Mouse (Mus musculus) neutrophil, adult 5-6 weeks (primary cell): ENCODE results near the gene Olfr6. TPM values are rescaled to one million over a fixed set of nuclear protein-coding genes. Genes with fewer than 3 reads are reported as not detected.
"Not testable (repeated sequence)": the region's sequence is repeated elsewhere in the genome, so short reads cannot be mapped to it uniquely, and the experiment has no call there.

ENCODE experiments used
- ATAC-seq: fragments of 151-379, 151-347 bp; 2 replicates; pipeline ENCODE4 v1.8.0; 2017; ENCODE audit warnings: mild to moderate bottlenecking, moderate TSS enrichment; ENCODE audit not compliant: insufficient number of reproducible peaks, poor library complexity, low FRiP score, severe bottlenecking; ENCODE audit errors: extremely low read depth
- total RNA-seq: library from RNA; stranded (forward); fragments of 200-1000 nt; gene quantifications from 2 replicates; pipeline ENCODE4 v1.2.3, GENCODE M21; 2017

Olfr6 gene
- under 0.01 and 0.12 TPM in 2 replicates for total RNA-seq

DNA sequence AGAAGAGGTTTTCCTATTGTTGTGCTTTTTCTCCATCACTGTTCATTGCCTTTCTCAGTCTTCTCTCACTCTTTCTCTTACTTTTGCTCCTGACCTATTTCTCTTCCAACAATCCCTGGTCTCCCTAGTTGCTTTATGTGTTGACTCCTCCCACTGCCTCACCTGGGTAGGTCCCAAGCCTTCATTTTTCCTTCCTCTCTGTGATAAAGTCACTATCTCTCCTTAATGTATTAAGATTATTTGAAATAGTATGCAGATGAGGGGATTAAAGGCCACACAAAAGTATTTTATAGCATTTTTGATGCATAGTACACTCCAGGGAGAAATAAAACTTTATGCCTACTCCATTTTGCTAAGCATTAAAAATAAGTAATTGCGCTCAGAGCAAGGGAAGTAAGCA, at the start of gene Olfr6:
Gene Olfr6 (minus strand): TSS at position 101 of the 400 bp plus-strand sequence.
- no peak for ATAC-seq

DNA sequence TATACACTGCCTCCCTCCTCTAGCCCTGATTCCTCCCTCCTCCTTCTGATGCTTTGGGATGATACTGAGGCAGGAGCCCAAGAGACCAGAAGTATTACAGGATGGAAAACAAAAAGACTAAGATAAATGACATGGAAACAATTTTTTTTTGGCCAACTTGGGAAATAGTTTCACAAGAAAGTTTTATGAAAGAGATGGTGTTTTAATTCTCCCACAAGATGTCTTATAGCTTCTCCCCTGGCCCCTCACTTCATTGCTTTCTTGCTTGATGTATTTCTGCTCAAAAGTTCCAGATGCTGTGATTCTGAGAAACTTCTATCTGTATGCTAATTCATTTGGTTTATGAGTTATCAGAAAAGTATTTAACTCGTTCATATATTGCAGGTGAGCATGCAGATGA, 42.2 kb upstream of the Olfr6 start, which contains the start of gene Olfr2:
Gene Olfr2 (minus strand): TSS at position 101 of the 400 bp plus-strand sequence.
- no peak for ATAC-seq

DNA sequence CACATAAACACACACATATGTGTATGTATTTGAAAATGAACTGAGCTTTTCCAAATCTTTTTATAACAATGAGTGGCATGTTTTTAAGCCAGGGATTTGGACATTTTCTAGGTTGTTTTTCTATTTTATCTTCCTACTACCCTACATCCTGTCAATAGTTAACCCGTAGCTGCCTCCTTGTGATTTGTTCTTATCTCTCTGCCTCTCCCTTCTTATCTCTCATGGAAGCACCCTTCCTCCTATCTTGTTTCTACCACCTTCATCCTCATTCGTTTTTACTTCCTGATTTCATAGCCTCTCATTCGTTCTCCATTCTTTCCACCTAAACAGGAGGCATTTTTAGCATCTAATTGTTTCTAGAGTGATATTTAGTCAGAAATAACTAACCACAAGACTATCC, 40.4 kb upstream of the Olfr6 start:
- ATAC-seq = no peak

DNA sequence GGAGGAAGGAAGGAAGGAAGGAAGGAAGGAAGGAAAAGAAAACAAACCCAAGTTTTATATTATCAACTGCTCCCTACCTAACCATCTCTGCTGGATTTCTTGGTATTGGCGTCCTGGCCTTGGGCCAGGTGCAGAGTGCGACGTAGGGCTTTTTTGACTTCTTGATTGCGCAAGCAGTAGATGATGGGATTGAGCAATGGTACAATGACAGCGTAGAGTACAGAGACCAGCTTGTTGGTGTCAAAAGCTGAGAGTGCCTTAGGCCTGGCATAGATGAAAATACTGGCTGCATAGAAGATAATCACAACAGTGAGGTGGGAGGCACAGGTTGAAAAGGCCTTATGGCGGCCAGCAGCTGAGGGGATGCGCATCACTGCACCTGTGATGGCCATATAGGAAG, 37.1 kb upstream of the Olfr6 start:
- no peak for ATAC-seq

DNA sequence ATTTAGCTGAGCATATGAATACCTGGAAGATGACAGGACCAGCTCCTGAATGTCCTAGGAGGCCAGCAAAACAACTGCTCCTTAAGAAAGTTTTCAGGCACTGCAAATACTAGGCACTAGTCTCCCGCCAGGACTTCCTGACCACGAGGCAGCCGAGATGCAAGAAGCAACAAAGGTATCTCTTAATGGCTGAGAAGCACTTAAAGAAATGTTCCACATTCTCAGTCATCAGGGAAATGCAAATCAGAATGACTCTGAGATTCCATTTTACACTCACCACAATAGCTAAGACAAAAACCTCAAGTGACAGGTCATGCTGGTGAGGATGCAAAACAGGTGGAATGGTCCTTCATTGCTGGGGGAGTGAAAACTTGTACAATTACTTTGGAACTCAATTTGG, 21.5 kb upstream of the Olfr6 start:
- ATAC-seq = no peak

DNA sequence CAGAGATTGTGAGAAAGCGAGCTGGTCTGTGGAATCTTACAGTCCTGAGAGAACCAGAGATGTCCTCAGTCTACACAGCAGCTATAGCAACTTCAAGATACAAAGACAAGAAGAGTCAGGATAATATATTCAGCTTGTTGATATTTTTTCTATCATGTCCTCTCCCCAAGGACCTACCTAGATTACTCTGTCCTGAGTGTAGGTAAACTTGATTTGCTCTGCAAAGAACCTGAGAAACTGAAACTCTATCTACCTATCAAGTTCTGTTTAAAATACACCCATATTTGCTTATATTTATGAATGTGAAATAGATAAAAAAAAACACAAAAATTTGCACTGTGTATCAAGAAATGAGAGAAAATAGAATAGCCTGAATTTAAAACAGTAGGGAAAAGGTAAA, 11.6 kb upstream of the Olfr6 start, which contains the start of gene Olfr711:
Gene Olfr711 (minus strand): TSS at position 101 of the 400 bp plus-strand sequence.
- ATAC-seq = no peak

DNA sequence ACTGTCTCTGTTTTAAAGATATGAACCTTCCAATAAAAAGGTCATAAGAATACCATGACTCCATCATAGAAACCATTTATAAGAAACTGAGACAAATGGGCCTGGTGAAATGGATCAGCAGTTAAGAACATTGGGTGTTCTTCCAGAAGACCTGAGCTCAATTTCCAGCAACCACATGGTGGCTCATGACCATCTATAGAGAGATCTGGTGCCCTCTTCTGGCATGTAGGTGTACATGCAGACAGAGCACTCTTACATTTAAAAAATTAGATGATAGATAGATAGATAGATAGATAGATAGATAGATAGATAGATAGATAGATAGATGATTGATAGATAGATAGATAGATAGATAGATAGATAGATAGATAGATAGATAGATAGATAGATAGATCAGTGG, 3.8 kb upstream of the Olfr6 start:
- not testable (repeated sequence) for ATAC-seq

DNA sequence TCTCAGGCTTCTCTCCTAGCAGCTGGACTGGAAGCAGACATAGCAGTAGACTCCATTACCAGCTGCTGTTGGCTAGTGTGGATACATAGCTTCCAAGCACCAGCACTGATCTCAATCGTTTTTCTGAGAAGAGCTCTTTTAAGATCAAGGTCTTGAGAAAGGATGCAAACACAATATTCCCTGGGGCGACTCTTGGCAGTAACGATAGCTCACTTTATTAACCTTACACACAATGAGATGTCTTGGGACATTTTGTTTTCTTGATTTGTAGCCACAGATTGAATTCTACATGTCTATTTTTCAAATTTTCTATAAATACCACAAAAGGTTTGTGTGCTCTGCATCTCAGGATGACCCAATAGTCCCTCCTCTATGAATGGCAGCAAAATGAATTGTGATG, 15.5 kb downstream of the Olfr6 start, which contains the start of gene Olfr710:
Gene Olfr710 (minus strand): TSS at position 101 of the 400 bp plus-strand sequence.
- ATAC-seq = no peak

DNA sequence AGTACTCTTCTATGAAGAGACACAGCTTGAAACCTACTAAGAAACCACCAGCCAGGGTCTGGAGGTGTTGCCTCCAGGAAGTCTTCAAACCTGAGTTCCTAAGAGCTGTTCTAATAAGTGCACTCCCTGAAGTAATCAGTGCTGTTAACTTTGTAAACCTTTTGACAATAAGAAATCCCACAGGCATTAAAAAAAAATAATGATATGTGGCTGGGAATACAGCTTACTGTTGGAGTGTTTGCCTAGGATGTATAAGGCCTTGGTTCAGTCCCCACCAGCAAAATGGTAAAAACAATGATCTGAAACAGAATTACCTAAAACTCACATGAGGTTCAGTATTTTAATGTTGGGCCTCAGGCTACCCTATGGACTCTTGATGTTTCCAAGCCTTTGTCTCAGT, 31.6 kb downstream of the Olfr6 start, which contains the start of gene Olfr709-ps1:
Gene Olfr709-ps1 (minus strand): TSS at position 101 of the 400 bp plus-strand sequence.
- no peak for ATAC-seq

DNA sequence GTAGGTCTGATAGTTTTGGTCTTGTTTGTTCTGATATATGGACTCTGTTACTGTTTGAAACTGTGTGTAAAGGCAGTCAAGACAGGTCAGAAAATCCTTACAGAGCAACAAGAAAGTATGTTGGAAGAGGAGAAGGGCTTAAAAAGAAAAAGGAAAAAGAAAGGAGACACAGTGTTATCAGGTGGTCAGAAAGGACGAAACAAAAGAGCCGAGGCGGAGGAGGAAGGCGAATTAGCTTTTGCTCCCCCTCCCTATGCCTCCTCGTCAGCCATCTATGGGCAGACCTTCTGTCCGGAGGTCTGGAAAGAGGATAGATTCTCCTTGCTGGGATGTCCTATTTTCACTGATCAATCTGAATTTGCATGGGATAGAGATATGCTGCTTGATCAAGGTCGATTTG, 42.8 kb downstream of the Olfr6 start:
- not testable (repeated sequence) for ATAC-seq

DNA sequence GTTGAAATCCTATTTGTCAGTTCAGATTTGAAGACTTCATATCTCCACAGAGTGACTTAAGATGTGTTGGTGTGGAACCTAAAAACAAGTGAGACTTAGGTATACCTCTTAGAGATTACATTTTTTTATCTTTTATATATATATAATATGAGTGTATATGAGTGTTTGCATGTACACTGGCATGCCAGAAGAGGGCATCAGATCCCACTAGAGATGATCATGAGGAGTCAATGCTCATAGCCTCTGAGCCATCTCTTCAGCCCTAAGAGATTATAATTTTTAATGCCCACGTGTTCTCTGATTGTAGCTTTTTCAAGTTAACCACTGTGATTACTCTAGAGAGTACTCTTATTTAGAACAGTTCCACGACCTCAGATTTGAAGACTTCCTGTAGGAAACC, 56.1 kb downstream of the Olfr6 start, which contains the start of gene Olfr1532-ps1:
Gene Olfr1532-ps1 (plus strand): TSS at position 326 of the 400 bp plus-strand sequence.
- ATAC-seq = no peak

Other genes starting within 250 kb of the Olfr6 start
- gene Olfr695, start 247.5 kb downstream of the Olfr6 start, total RNA-seq = not detected in 2 replicates
- not detected in 2 replicates for gene Olfr697, start 221.5 kb downstream of the Olfr6 start, total RNA-seq
- not detected in 2 replicates for gene Olfr698, start 208.5 kb downstream of the Olfr6 start, total RNA-seq
- gene Olfr699, start 170.7 kb downstream of the Olfr6 start, total RNA-seq = 0.12 TPM in 1 of 2 replicates, not detected in the other
- not detected in 2 replicates for gene Olfr700, start 155.1 kb downstream of the Olfr6 start, total RNA-seq
- gene Olfr701, start 149.8 kb downstream of the Olfr6 start, total RNA-seq = not detected in 2 replicates
- not detected in 2 replicates for gene Olfr702, start 130.0 kb downstream of the Olfr6 start, total RNA-seq
- not detected in 2 replicates for gene Olfr703, start 120.6 kb downstream of the Olfr6 start, total RNA-seq
- not detected in 2 replicates for gene Olfr704, start 100.8 kb downstream of the Olfr6 start, total RNA-seq
- gene Olfr705, start 87.0 kb downstream of the Olfr6 start, total RNA-seq = not detected in 2 replicates
- not detected in 2 replicates for gene Olfr706, start 75.8 kb downstream of the Olfr6 start, total RNA-seq
- gene Olfr707, start 62.7 kb downstream of the Olfr6 start, total RNA-seq = not detected in 2 replicates
- gene Olfr1532-ps1, start 55.9 kb downstream of the Olfr6 start, total RNA-seq = not detected in 2 replicates
- gene Olfr709-ps1, start 31.7 kb downstream of the Olfr6 start, total RNA-seq = not detected in 2 replicates
- not detected in 2 replicates for gene Olfr710, start 15.6 kb downstream of the Olfr6 start, total RNA-seq
- 0.23 TPM in 1 of 2 replicates, not detected in the other for gene Olfr711, start 11.5 kb upstream of the Olfr6 start, total RNA-seq
- gene Olfr2, start 42.1 kb upstream of the Olfr6 start, total RNA-seq = not detected in 2 replicates
- gene Olfr713, start 67.2 kb upstream of the Olfr6 start, total RNA-seq = 0.23 TPM in 1 of 2 replicates, not detected in the other
- gene Olfr714, start 107.0 kb upstream of the Olfr6 start, total RNA-seq = 0.12 TPM in 1 of 2 replicates, not detected in the other
- gene Olfr17, start 129.3 kb upstream of the Olfr6 start, total RNA-seq = not detected in 2 replicates
- gene Olfr715b, start 146.4 kb upstream of the Olfr6 start, total RNA-seq = not detected in 2 replicates
- not detected in 2 replicates for gene Olfr715, start 167.1 kb upstream of the Olfr6 start, total RNA-seq
- 0.74 TPM in 1 of 2 replicates, not detected in the other for gene Olfr716, start 174.4 kb upstream of the Olfr6 start, total RNA-seq
- not detected in 2 replicates for gene Nlrp14, start 203.1 kb upstream of the Olfr6 start, total RNA-seq
- gene Rbmxl2, start 245.5 kb upstream of the Olfr6 start, total RNA-seq = not detected in 2 replicates